Mouse (Mus musculus): Measurements from ENCODE around the gene Phactr4.

Gene Phactr4

DNA sequence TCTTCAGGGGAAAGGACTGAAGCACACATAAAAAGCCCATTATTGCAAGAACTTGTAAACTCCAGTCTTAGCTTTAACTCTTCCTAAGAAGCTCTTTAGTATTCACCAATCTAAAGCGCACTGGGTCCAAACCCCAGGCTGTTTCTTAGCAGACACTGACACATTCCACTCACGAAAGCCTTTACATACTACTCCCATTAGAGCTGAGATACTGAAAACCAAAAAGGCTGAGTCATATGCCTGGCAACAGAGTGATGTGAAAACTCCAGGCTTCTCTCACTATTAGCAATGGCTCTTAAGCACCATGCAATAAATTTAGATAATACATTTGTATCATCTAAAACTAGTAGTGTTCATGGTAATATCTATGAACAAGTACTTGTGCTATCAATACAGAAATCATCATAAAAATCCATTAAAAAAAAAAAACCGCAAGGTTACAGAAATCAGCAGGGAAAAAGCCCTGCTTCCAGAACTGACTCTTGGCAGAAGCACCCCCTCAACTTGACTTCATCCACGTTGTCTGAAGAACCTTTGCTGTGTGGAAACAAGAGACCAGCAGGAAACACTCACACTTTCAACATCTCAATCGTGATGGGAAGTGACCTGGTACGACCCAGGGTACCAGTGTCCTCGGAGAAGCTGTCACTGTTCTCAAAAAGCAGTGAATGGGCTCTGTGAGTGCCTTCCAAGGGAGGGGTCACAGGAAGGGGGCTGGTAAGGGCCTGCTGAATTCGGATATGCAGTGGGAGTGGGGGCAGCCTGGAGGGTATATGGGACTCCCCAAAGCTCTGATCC lies 52.1 kb downstream of the Phactr4 start:
- DNase-seq (ENCODE audit: low spot score), result no peak

DNA sequence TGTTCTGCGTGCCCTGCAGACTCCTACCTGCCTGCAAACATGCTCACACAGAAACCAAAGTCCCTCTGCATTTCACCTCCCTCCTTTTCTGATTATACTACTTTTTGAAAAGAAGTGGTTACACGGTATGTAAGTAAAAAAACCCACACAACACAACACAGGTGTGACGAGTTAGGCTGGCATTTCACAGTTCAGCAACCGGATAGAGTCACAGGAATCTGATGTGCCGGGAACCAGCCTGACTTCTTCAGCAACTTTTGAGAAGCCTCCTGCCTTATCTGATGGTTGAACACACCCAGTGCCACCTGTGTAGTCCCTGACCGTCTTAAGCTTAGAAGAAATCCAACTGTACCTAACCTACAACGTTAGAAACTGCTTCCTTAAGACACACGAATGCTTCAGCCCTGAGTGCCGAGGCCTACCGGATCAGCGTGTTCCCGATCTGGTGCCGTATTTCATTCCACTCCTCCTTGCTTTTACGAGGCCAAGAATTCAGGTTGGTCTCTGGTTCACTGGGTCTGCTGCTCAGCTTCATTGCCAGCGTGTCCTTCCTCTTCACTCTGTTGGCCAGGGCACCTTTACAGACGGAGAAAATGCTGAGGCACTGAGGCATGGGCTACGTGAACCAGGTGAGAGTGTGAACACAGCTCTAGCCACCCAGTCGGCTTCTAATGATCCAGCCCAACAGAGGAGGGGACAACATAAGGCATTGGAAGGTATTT lies 54.6 kb downstream of the Phactr4 start:
- no peak for DNase-seq (ENCODE audit: low spot score)

DNA sequence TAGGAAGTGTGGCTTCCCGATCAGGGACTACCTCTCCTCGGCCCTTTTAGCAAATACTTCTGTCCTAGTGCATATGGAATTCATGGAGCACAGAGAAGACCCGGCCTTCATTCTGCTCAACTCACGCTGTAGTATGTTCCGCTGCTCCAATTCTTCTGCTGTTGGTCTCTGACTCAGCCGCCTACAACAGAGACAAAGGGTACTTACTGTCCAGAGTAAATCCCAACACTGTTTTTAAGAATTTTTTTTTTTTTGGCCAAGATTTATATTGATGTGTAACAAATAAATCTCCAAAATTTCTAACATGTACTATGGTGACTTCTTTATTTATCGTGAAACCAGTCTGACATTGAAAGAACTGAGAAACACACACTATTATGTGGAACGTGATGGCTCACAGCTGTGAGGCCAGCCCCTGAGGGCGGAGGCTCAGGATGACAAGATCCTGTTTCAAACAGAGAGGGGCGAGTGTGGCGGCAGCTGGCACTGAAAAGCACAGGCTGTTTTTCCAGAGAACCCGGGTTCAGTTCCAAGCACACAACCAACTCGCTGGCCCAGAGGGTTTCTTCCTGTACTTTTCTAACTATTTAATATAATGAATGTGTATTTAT lies 56.7 kb downstream of the Phactr4 start:
- DNase-seq (ENCODE audit: low spot score), result no peak

DNA sequence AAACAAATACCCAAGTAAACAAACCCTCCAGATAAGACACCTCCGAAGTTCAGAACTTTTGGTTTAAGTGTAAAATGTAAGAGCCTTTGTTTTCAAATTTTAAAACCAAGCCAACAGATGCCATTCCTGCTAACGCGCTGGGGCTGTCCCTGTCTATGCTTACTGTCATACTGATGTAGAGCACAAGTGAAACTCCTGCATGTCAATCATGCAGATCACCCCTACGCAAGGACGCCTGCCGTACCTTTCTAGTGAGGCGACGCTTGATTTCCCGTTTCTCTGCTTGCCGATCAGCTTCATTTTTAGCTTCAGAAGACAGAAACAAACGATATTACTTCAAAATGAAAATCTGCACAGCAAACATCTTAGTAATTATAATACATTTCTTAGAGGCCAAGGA lies 58.8 kb downstream of the Phactr4 start:
- no peak for DNase-seq (ENCODE audit: low spot score)

DNA sequence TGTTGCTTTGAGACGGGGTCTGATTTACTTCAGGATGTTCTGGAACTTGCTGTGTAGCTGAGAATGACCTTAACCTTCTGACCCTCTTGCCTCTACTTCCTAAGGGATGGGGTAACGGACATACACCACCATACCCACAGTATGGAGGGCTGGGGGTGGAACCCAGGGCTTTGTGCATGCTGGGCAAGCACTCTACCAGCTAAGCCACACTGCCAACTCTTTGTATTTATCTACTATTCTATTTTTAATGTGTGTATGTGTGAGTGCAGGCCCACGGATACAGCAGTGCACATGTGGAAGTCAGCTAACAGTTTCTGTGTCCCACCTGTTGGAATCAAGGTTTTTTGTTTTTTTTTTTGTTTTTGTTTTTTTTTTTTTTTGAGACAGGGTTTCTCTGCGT lies 62.8 kb downstream of the Phactr4 start:
- DNase-seq (ENCODE audit: low spot score), result no peak

DNA sequence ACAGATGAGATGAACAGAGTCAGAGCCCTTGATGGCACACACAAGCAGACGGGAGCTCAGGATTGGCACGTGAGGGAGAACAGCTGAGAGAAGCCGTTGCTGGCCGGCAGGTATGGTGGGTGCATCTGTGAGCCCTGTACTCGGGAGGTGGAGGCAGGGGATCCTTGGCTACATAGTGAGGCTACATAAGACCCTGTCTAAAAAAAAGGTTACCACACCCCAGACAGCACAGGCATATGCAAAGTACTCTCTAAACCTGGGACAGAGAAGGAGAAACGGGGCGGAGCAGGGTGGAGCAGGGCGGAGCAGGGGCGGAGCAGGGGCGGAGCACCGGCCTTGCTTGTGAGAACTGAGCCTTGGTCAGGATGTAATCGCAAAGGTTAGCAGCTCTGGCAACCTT lies 66.1 kb downstream of the Phactr4 start:
- DNase-seq (ENCODE audit: low spot score), result no peak

DNA sequence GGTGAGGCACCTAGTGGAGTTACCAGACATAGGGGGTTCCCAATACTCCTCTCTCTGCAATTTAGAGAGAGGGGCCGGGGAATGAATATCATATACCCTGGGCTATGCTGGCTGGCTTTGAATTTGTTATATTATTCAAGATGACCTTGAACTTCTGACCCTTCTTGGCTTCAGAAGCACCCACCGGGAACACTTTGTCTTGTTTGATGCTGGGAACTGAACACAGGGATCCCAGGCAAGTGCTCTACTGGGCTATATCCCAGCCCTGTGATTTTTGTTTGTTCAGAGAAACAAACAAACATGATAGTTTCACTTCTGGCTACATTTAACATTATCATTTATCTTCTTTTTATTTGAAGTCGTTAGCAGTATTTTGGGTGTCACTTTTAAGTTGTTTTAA lies 66.9 kb downstream of the Phactr4 start:
- DNase-seq (ENCODE audit: low spot score), result no peak

DNA sequence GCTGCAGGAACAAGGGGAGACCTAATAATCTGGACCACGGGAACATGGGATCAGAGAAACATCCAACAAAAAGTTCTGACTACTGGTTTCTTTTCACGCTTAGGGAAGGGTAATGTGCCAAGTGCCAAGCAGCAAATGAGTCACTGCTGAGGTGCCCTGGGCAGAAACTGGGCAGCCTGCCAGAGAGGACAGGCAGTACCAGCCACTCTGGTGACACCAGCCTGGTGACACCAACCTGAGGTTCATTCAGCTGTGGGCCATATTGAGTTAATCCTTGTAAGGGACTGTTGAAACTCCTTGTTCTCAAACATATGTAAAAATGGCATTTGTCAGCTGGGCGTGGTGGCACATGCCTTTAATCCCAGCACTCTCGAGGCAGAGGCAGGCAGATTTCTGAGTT lies 67.7 kb downstream of the Phactr4 start:
- DNase-seq (ENCODE audit: low spot score), result no peak

DNA sequence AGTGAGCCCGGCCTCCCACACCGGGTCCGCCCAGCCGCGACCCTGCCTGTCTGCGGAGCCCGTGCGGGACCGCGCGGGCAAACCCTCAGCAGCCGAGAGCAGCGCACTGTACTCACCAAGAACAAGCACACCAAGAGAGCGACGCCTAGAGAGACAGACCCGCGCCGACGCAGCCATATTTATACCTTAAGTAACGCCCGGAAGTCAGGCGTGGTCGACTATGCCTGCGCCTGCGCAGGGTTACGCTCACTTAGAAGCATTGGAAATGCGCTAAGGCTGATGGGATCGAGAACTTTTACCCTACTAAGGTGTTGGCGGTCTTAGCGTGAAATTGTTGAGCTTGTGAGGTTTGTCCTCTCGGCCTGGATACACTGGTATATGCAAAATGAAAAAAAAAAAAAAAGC lies 68.8 kb downstream of the Phactr4 start, which contains the start of gene Rcc1:
Gene Rcc1 (minus strand): TSS at position 125 of the 405 bp plus-strand sequence.
- peak; percentile 88 for DNase-seq (ENCODE audit: low spot score)

DNA sequence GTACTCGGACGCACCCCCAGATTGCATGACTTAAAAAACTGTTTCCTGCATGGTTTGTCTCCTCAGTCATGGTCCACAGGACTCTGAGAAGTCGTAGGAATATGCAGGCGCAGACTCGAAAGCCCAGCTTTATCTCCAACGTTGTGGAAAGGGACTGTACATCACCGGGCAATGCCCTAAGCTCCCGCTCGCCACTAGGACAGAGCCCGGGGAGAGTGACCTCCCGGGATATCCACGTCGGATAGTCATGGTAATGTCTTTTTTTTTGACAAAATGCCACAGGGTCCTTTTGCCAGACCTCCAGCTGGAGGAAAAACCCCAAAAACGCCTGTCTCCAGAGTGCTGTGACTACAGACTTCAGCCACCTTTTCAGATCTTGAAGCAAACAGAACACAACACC lies 69.5 kb downstream of the Phactr4 start:
- no peak for DNase-seq (ENCODE audit: low spot score)

DNA sequence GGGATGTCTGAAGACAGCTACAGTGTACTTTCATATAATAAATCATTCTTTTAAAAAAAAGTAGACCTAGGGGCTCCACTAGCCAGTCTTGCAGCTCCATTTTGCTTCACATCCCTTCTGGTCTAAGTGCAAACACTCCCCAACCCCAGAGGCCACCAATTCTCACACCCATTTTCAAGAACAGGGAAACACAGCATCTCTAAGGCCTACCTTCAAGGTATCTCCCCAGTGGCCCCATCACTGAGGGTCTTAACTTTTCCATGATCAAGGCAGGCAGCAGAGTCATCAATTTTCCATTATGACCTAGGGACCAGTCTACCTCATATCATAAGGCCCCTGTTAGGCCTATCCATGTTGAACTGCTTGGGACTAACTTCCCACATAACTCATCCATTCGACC lies 70.9 kb downstream of the Phactr4 start:
- DNase-seq (ENCODE audit: low spot score), result no peak

DNA sequence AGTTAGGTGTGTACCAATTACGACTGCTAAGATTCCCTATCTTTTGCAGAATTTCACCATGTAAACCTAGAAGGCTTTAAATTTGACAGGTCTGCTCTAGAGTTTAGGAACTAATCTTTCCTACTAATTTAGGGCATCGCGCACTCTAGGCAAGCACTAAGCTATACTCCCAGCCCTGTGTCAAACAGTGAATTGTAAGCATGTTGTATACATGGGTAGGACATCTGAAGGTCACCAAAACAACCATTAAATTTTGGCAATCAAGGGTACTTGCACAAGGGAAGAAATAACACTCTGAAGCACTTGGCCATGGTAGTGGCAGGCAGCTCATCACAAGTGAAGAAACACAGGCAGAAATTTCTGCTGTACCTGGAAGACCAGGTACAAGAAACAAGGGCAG lies 71.4 kb downstream of the Phactr4 start:
- DNase-seq (ENCODE audit: low spot score), result no peak

DNA sequence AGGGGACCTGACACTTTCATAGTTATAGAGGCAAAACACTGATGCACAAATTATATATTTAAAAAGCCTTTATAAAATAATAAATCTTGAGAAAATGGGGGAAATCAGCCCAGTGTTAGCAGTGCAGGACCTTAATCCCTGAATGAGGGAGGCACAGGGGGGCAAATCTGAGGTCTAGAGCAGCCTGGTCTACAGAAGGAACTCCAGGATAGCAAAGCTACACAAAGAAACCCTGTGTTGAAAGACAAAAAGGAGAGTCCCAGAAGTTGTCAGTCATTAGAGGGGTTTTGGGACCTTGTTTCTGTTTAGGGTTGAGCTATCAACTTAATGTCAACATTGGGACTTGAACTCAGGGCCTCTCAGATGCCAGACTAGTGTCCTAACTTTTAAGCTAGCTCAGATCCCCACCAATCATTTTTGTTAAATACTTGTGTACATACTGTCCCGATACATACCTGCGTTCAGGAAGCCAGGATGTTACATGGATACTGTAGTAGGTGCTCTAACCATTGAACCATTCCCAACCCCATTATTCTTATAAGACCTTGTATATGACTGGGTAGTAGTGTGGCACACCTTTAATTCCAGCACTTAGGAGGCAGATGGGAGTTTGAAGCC lies 72.1 kb downstream of the Phactr4 start:
- DNase-seq (ENCODE audit: low spot score), result no peak

DNA sequence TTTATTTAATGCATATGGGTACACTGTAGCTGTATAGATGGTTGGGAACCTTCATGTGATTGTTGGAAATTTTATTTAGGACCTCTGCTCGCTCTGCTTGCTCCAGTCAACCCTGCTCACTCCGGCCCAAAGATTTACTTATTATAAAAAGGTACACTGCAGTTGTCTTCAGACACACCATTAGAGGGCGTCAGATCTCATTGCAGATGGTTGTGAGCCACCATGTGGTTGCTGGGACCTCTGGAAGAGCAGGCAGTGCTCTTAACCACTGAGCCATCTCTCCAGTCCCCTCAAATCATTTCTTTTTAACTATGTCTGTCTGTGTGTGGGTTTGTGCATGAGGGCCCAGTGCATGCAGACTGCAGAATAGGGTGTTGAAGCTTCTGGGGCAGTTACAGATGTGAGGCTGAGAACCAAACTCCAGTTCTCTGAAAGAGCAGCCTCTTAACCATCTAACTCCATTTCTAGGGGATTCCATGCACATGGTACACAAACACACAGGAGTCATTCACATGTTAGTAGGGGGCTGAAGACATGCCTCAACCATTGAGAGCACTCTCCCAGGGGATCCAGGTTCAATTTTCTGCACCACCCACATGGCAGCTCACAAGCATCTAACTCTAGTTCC lies 72.7 kb downstream of the Phactr4 start:
- DNase-seq (ENCODE audit: low spot score), result no peak

DNA sequence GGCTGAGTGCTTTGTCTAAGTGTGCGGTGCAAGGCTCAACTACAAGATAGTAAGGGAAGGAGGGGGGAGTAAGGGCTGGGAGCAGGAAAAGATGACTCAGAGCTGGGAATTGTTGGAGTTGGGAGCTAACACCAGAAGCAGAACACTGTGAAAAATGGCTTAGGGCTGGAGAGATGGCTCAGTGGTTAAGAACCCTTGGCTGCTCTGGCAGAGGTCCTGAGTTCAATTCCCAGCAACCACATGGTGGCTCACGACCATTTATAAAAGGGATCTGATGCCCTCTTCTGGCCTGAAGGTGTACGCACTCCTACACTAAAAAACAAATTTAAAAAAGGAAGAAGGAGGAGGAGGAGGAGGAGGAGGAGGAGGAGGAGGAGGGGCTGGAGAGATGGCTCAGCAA lies 75.6 kb downstream of the Phactr4 start:
- no peak for DNase-seq (ENCODE audit: low spot score)

DNA sequence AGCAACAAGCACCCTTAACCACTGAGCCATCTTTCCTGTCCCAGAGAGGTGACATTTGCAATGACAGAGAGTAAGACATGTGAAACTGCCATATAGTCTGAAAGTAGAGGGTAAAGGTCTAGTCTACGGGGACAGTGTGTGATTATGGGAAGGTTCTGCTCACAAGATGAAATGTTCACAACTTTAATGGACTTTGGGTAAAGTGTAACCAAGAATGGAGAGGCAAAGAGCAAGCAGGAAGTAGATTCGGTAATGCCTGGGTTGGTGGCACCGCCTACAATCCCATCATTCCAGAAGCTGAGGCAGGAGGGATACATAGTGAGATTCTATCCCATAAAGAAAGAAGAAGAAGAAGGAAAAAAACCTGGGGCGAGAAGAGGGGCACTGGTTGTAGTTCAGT lies 76.0 kb downstream of the Phactr4 start:
- DNase-seq (ENCODE audit: low spot score), result no peak

DNA sequence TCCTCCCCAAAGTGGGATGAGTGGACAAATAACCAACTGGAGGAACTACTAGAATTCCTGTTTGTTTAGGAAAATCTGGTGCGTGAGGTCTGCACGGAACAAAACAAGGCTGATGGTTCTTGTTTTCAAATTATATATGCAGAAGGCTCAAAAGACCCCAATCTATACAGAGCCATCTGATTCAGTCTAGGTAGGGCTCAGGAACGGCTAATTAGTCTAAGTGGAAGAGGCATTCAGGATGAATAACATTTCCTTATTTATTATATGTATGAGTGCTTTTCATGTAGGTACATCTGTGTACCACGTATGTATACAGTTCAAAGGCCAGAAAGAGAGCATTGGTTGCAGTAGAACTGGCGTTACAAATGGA lies 76.5 kb downstream of the Phactr4 start:
- DNase-seq (ENCODE audit: low spot score), result no peak

DNA sequence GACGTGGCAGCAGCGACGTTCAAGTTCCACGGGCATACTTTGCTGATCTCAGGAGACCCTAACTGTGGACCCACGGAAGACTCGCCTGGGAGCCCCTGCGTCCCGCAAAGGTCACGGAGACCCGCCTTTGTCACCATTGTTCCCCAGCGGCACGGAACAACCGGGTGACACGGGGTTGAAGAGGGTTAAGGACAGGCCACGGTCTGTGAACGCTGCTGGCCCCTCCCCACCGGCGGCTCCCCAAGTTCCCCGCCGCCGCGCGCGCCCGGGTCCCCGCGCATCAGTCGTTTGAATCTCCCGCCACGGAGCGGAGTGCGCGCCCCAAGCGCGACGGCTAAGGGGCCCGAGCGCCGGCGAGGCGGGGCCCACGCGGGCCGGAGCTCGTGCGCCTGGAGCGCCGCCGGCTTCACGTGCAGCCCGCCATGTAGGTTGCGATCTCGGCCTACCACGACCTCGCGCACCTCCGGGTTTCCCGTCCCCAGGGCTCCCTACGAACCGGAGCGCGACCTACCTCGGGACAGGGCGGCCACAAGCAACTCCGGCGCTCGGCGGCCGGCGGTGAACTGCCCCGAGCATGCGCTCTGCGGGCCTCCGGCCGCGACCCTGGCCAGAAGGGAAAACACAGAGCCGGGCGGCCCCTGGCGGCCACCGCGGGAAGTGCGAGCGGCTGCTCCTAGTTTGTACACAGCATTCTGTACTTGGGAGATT lies 77.0 kb downstream of the Phactr4 start:
- peak; percentile 98 for DNase-seq (ENCODE audit: low spot score)

DNA sequence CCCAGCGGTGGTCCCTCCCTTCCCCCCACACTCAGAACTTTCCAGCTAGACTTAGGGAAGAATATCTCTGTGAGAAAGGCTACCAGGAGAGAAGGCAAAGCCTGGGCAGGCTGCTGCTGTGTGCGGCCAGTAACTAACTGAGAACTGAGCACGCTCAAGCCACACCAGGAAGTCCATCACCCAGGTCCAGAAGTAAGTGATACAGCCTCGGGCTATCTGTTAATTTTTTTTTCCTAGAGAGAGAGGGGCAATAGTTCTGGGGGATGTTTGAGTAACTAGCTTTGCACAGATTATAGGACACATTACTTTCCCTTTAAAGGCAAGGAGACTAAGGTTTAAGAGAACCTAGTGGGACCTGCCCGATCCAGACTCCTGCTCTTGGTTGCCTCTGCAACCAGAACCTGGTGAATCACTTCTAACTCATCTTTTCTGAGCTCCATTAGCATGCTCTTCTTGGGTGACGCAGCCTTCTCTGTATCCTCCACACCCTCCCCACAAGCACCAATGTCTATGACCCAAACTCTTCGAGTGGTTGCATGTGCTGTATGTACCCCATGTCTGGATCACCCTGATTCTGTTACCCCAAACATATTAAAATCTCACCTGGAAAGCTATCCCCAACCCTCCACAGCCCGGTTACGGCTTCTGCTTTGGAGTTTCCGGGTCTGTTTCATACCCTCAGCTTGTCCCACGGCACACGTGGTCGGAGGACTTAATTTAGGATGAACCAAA lies 77.7 kb downstream of the Phactr4 start:
- no peak for DNase-seq (ENCODE audit: low spot score)

DNA sequence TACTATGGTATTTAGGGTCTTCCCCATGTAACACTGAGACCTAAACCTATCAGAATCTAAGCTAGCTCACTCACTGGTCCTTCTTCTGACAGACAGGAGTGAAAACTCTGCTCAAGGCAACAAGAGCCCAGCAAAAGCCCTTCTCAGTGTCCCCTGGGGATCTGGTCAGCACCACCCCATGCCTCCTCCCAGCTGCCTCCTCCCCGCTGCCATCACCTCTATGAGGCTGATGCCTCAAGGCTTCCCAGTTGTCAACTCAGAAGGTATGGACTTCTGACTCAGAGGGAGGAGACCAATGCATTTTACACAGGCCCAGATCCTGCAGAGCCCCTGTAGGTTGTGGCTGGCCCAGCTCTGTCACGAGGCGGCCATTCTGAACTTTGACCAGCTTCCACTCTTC lies 80.8 kb downstream of the Phactr4 start:
- no peak for DNase-seq (ENCODE audit: low spot score)

DNA sequence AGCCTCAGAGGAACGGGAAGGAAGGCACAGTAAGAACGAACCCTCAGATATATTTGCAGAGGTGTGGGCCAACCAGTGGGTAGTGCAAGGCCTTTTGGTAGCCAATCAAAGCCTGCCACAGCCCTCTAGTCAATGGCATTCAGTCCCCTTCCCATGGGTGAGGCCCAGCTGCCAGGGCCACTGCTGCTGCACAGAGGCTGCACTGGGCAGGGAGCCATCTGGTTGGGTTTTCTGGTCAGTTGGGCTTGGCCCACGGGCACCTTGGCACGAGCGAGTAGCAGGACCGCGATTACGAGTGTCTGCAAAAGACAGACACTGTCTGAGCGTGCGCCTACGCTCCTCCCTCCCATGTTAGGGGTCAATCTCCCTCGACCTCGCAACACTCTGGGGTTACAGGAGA lies 83.3 kb downstream of the Phactr4 start:
- no peak for DNase-seq (ENCODE audit: low spot score)

All from ovary, postnatal 10 days (tissue).